Mouse (Mus musculus): ENCODE measurements around the gene Gm14444.
"Not testable (repeated sequence)": the region's sequence is repeated elsewhere in the genome, so short reads cannot be mapped to it uniquely, and the experiment has no call there.

Gene Gm14444

GRCm38 (mm10) chr2:175010022-175010421 is at the start of gene Gm14444:
Gene Gm14444 (plus strand): TSS chr2:175010241.
- not testable (repeated sequence) for DNase-seq (ENCODE audit: low spot score in 2 of 2)

GRCm38 (mm10) chr2:174965466-174965865 is 44.6 kb upstream of the Gm14444 start:
- not testable (repeated sequence) for DNase-seq (ENCODE audit: low spot score in 2 of 2)

GRCm38 (mm10) chr2:175044268-175044667 is 34.2 kb downstream of the Gm14444 start:
- DNase-seq (ENCODE audit: low spot score in 2 of 2) = not testable (repeated sequence)

- not testable (repeated sequence) for DNase-seq (ENCODE audit: low spot score in 2 of 2)
Measured at GRCm38 (mm10) chr2:175067681-175068261, 57.7 kb downstream of the Gm14444 start, which contains the start of gene Gm14393. Gene Gm14393 (minus strand): TSS chr2:175067781.

Measured in spleen, postnatal 14 days (tissue).